Mouse (Mus musculus): Measurements from ENCODE around the gene Catsperg1.

- no peak for TF ChIP-seq POLR2A (IDR thresholded peaks at IDR 0.05; ENCODE audit: control insufficient read depth, low read depth, low read length)
- TF ChIP-seq CTCF (IDR thresholded peaks at IDR 0.05; ENCODE audit: control insufficient read depth, insufficient read depth, insufficient replicate concordance, low read depth, low read length), result no peak
Measured at GRCm38 (mm10) chr7:29148771-29149170, 65.1 kb downstream of the Catsperg1 start.
